In genomic region chr10:81320550-81321347, GRCm38 (mm10) we compare ENCODE assay signal across 8 mouse cellular contexts. TPM values are rescaled to one million over a fixed set of nuclear protein-coding genes. Genes with fewer than 3 reads are reported as not detected.
DNase-seq lines count a peak whose midpoint lies in the region; ATAC-seq lines count a peak whose summit lies in the region.

TSS of gene Cactin (plus strand) at chr10:81321103.

- peak; percentile 69 for ATAC-seq in megakaryocyte progenitor cell, adult 5-6 weeks (replicated peaks; ENCODE audit: poor library complexity)

- peak; percentile 100 for DNase-seq in adipocyte (ENCODE audit: low spot score)
- peak; percentile 100 for DNase-seq in embryo, embryonic 10 days (ENCODE audit: low spot score)
- peak; percentile 97 for DNase-seq in gastrocnemius, postnatal 10 days
- peak; percentile 100 for DNase-seq in induced T-regulatory cell, adult 2 months (ENCODE audit: low read depth)
- peak; percentile 99 to 100 for DNase-seq in left cerebral cortex, adult 9 months (ENCODE audit: low spot score in 2 of 2)
- DNase-seq in right cerebral cortex, postnatal 14 days, result peak; percentile 99
- peak; percentile 98 to 100 for DNase-seq in urinary bladder, postnatal 36 days (ENCODE audit: low spot score in 2 of 2)

RNA-seq across cellular contexts. Expression of gene Cactin, which starts in this region (rescaled TPM):
- 10 to 100 TPM; 11.0 to 14.5 TPM for total RNA-seq in gastrocnemius, postnatal 10 days (2021)
- total RNA-seq in megakaryocyte progenitor cell, adult 5-6 weeks (2015), result 7.1 and 7.6 TPM in 2 replicates
- total RNA-seq in megakaryocyte progenitor cell, adult 5-6 weeks (2017), result 30.8 and 32.7 TPM in 2 replicates

Comparison
In these comparisons a context has a peak if more than half of its experiments do, and no peak if none do; other contexts are left out.
1. Peak in every context shown above with its lines: DNase-seq and ATAC-seq.